Mouse (Mus musculus): Measurements from ENCODE around the gene Gm44965. TPM values are rescaled to one million over a fixed set of nuclear protein-coding genes. Genes with fewer than 3 reads are reported as not detected.

Gm44965 gene
- total RNA-seq, 1 experiment from 2014 or later, result 10.0 TPM

GRCm38 (mm10) chr6:48572572-48573061 lies 21.1 kb upstream of the Gm44965 start, which contains the start of gene Rarres2:
Gene Rarres2 (minus strand): TSS chr6:48572789.
- no peak for ATAC-seq (replicated peaks in 1 of 2; ENCODE audit: insufficient read depth in 1 of 2, low FRiP score in 2 of 2, low TSS enrichment in 1 of 2, low read depth in 1 of 2, poor library complexity in 2 of 2, severe bottlenecking in 2 of 2)

GRCm38 (mm10) chr6:48573280-48573679 lies 20.5 kb upstream of the Gm44965 start:
- no peak for ATAC-seq (replicated peaks in 1 of 2; ENCODE audit: insufficient read depth in 1 of 2, low FRiP score in 2 of 2, low TSS enrichment in 1 of 2, low read depth in 1 of 2, poor library complexity in 2 of 2, severe bottlenecking in 2 of 2)

GRCm38 (mm10) chr6:48573981-48574380 lies 19.8 kb upstream of the Gm44965 start:
- ATAC-seq (replicated peaks in 1 of 2; ENCODE audit: insufficient read depth in 1 of 2, low FRiP score in 2 of 2, low TSS enrichment in 1 of 2, low read depth in 1 of 2, poor library complexity in 2 of 2, severe bottlenecking in 2 of 2), result no peak

GRCm38 (mm10) chr6:48578736-48579135 lies 15.0 kb upstream of the Gm44965 start:
- ATAC-seq (replicated peaks in 1 of 2; ENCODE audit: insufficient read depth in 1 of 2, low FRiP score in 2 of 2, low TSS enrichment in 1 of 2, low read depth in 1 of 2, poor library complexity in 2 of 2, severe bottlenecking in 2 of 2), result no peak

GRCm38 (mm10) chr6:48579215-48579648 lies 14.5 kb upstream of the Gm44965 start:
- peak; percentile 67 to 86 for ATAC-seq (replicated peaks in 1 of 2; ENCODE audit: insufficient read depth in 1 of 2, low FRiP score in 2 of 2, low TSS enrichment in 1 of 2, low read depth in 1 of 2, poor library complexity in 2 of 2, severe bottlenecking in 2 of 2)

- no peak for ATAC-seq (replicated peaks in 1 of 2; ENCODE audit: insufficient read depth in 1 of 2, low FRiP score in 2 of 2, low TSS enrichment in 1 of 2, low read depth in 1 of 2, poor library complexity in 2 of 2, severe bottlenecking in 2 of 2)
Measured at GRCm38 (mm10) chr6:48581257-48581656, 12.5 kb upstream of the Gm44965 start.

- ATAC-seq (replicated peaks in 1 of 2; ENCODE audit: insufficient read depth in 1 of 2, low FRiP score in 2 of 2, low TSS enrichment in 1 of 2, low read depth in 1 of 2, poor library complexity in 2 of 2, severe bottlenecking in 2 of 2), result peak; percentile 44 to 46; a peak in 2 of 4 replicates
Measured at GRCm38 (mm10) chr6:48582037-48582436, 11.7 kb upstream of the Gm44965 start.

- peak; percentile 63 to 65 for ATAC-seq (replicated peaks in 1 of 2; ENCODE audit: insufficient read depth in 1 of 2, low FRiP score in 2 of 2, low TSS enrichment in 1 of 2, low read depth in 1 of 2, poor library complexity in 2 of 2, severe bottlenecking in 2 of 2)
Measured at GRCm38 (mm10) chr6:48589194-48589750, 4.5 kb upstream of the Gm44965 start, which contains the start of gene Gm45021. Gene Gm45021 (plus strand): TSS chr6:48589610.

- no peak for ATAC-seq (replicated peaks in 1 of 2; ENCODE audit: insufficient read depth in 1 of 2, low FRiP score in 2 of 2, low TSS enrichment in 1 of 2, low read depth in 1 of 2, poor library complexity in 2 of 2, severe bottlenecking in 2 of 2)
Measured at GRCm38 (mm10) chr6:48591221-48591845, 2.4 kb upstream of the Gm44965 start.

GRCm38 (mm10) chr6:48591871-48592270 lies 1.9 kb upstream of the Gm44965 start:
- ATAC-seq (replicated peaks in 1 of 2; ENCODE audit: insufficient read depth in 1 of 2, low FRiP score in 2 of 2, low TSS enrichment in 1 of 2, low read depth in 1 of 2, poor library complexity in 2 of 2, severe bottlenecking in 2 of 2), result no peak

GRCm38 (mm10) chr6:48594043-48594738 lies 450 bp downstream of the Gm44965 start:
- peak in 1 of 2 experiments; percentile 3; a peak in 1 of 4 replicates for ATAC-seq (replicated peaks in 1 of 2; ENCODE audit: insufficient read depth in 1 of 2, low FRiP score in 2 of 2, low TSS enrichment in 1 of 2, low read depth in 1 of 2, poor library complexity in 2 of 2, severe bottlenecking in 2 of 2)

GRCm38 (mm10) chr6:48595278-48595677 lies 1.5 kb downstream of the Gm44965 start:
- ATAC-seq (replicated peaks in 1 of 2; ENCODE audit: insufficient read depth in 1 of 2, low FRiP score in 2 of 2, low TSS enrichment in 1 of 2, low read depth in 1 of 2, poor library complexity in 2 of 2, severe bottlenecking in 2 of 2), result no peak

GRCm38 (mm10) chr6:48596545-48597232 lies 2.9 kb downstream of the Gm44965 start:
- no peak for ATAC-seq (replicated peaks in 1 of 2; ENCODE audit: insufficient read depth in 1 of 2, low FRiP score in 2 of 2, low TSS enrichment in 1 of 2, low read depth in 1 of 2, poor library complexity in 2 of 2, severe bottlenecking in 2 of 2)

- no peak for ATAC-seq (replicated peaks in 1 of 2; ENCODE audit: insufficient read depth in 1 of 2, low FRiP score in 2 of 2, low TSS enrichment in 1 of 2, low read depth in 1 of 2, poor library complexity in 2 of 2, severe bottlenecking in 2 of 2)
Measured at GRCm38 (mm10) chr6:48597233-48597625, 3.5 kb downstream of the Gm44965 start.

GRCm38 (mm10) chr6:48600594-48600993 lies 6.9 kb downstream of the Gm44965 start:
- no peak for ATAC-seq (replicated peaks in 1 of 2; ENCODE audit: insufficient read depth in 1 of 2, low FRiP score in 2 of 2, low TSS enrichment in 1 of 2, low read depth in 1 of 2, poor library complexity in 2 of 2, severe bottlenecking in 2 of 2)

GRCm38 (mm10) chr6:48601271-48602079 lies 7.7 kb downstream of the Gm44965 start, which contains the start of gene Zfp775:
Gene Zfp775 (plus strand): TSS chr6:48602063.
- peak; percentile 97 to 100 for ATAC-seq (replicated peaks in 1 of 2; ENCODE audit: insufficient read depth in 1 of 2, low FRiP score in 2 of 2, low TSS enrichment in 1 of 2, low read depth in 1 of 2, poor library complexity in 2 of 2, severe bottlenecking in 2 of 2)
